Mouse (Mus musculus) heart, postnatal 0 days (tissue): ENCODE data around the gene Ltbp1. TPM values are rescaled to one million over a fixed set of nuclear protein-coding genes. Genes with fewer than 3 reads are reported as not detected.

Experiments used
- ATAC-seq: fragments of 200-750 bp; cut with Nextera tagmentation; 2 replicates; pipeline ENCODE4 v1.8.0; 2017; ENCODE audit warnings: low read depth, moderate number of reproducible peaks, moderate library complexity; ENCODE audit not compliant: insufficient read depth
- DNase-seq: peaks from one replicate; pipeline ENCODE4 v3.0.0-alpha.2; 2016; ENCODE audit warnings: low spot score
- H3K27ac ChIP-seq: fragments of 300-500 bp; sonication (generic); 2 replicates; pipeline ENCODE4 v1.5.1; 2014; ENCODE audit warnings: low read depth, mild to moderate bottlenecking
- H3K27me3 ChIP-seq: fragments of 300-500 bp; sonication (generic); 2 replicates; pipeline ENCODE4 v1.6.1; 2014; ENCODE audit warnings: low read length, mixed read lengths; ENCODE audit not compliant: control insufficient read depth, insufficient read depth
- H3K36me3 ChIP-seq: fragments of 300-500 bp; sonication (generic); replicated peaks from 2 replicates; pipeline ENCODE4 v1.6.1; 2014; ENCODE audit warnings: low read length, mixed read lengths; ENCODE audit not compliant: control insufficient read depth, insufficient read depth
- H3K4me1 ChIP-seq: fragments of 300-500 bp; sonication (generic); 2 replicates; pipeline ENCODE4 v1.6.1; 2014; ENCODE audit warnings: antibody characterized with exemption; ENCODE audit not compliant: control insufficient read depth, insufficient read depth
- H3K4me2 ChIP-seq: fragments of 300-500 bp; sonication (generic); 2 replicates; pipeline ENCODE4 v1.6.1; 2014; ENCODE audit warnings: low read depth, mild to moderate bottlenecking, low read length, moderate library complexity
- H3K4me3 ChIP-seq: fragments of 300-500 bp; sonication (generic); 2 replicates; pipeline ENCODE4 v1.5.1; 2014; ENCODE audit warnings: low read depth, low read length
- H3K9ac ChIP-seq: fragments of 300-500 bp; sonication (generic); replicated peaks from 2 replicates; pipeline ENCODE4 v1.6.1; 2014; ENCODE audit warnings: low read depth, low read length, mixed read lengths
- H3K9me3 ChIP-seq: fragments of 300-500 bp; sonication (generic); replicated peaks from 2 replicates; pipeline ENCODE4 v1.6.1; 2016; ENCODE audit warnings: low read length; ENCODE audit not compliant: control insufficient read depth
- CTCF ChIP-seq: IDR thresholded peaks from 2 replicates; pipeline ENCODE4 v1.5.1; 2016; ENCODE audit warnings: antibody characterized with exemption, control low read depth, low read depth
- EP300 ChIP-seq: IDR thresholded peaks from 2 replicates; pipeline ENCODE4 v1.6.1; 2016; ENCODE audit warnings: antibody characterized with exemption, low read depth
- WGBS: fragments of 180-500 bp; shearing (Covaris S2); extraction: QIAGEN DNeasy Blood & Tissue Kit; methylation state at CpG from one replicate; pipeline ENCODE4 v1.1.7; 2014; 5-methylcytosine and 5-hydroxymethylcytosine counted together
- polyA plus RNA-seq: library from polyadenylated mRNA; unstranded; fragments of >200 nt; fragmentation: Nextera tagmentation; extraction: Ambion mirVana; gene quantifications from 2 replicates; pipeline ENCODE4 v1.2.1, GENCODE M21; 2015
- total RNA-seq: library from RNA; depleted of rRNA; stranded (reverse); fragments of >200 nt; gene quantifications from 2 replicates; pipeline ENCODE4 v1.2.3, GENCODE M21; 2014; ENCODE audit warnings: low replicate concordance

Gene Ltbp1
- total and polyA plus RNA-seq, 2 experiments from 2014 or later, result 11.8 to 43.0 TPM

DNA sequence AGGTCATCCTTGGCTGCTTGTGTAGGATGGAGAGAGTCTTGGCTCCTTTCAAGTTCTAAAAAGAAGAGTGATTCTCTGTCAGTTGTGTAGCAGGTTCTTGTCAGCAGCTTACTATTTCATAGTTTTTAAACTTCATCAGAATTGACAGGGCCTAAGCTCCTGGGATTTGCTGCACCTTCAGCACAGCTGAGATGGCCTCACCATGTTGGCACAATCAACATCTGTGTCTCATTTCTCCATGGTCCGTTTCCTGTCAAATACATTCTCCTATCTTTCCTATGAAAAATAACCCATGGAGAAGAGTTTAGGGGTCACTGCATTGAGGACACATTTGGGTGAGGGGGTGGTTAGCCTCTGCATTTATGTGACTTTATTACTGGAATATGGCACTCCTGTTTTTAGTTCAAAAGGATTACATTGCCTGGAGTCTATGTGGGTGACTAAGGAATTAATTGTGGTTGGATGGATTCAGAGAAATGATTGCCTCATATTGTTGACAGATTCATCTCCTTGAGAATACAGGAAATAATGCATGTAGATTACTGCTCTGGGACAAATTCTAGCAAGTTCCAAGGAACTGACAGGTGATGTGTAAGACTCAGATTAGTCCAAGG, 299.5 kb downstream of the Ltbp1 start:
- H3K4me2 ChIP-seq, result no peak overlapping the region
- H3K9me3 ChIP-seq, result no peaks in the 10 kb centered on the region
- ATAC-seq (no peak), DNase-seq (no peak)
- 81% methylated on average over 1 of the region's 1 CpGs for WGBS
- no peak overlapping the region for H3K27ac ChIP-seq
- TF ChIP-seq EP300 (no peak), CTCF (no peak)
- H3K36me3 ChIP-seq, result peaks cover 16% of the 10 kb centered on the region
- no peaks in the 10 kb centered on the region for H3K27me3 ChIP-seq
- no peak overlapping the region for H3K9ac ChIP-seq
- no peaks in the 10 kb centered on the region; the same call in 1 of the 2 replicates for H3K4me1 ChIP-seq
- no peak overlapping the region for H3K4me3 ChIP-seq

GRCm38 (mm10) chr17:75305714-75306113, 300.3 kb downstream of the Ltbp1 start:
- no peaks in the 10 kb centered on the region for H3K9me3 ChIP-seq
- TF ChIP-seq CTCF (no peak), EP300 (no peak)
- H3K4me2 ChIP-seq, result no peak overlapping the region
- no peaks in the 10 kb centered on the region; the same call in 1 of the 2 replicates for H3K4me1 ChIP-seq
- H3K27me3 ChIP-seq, result no peaks in the 10 kb centered on the region
- H3K27ac ChIP-seq, result no peak overlapping the region
- H3K4me3 ChIP-seq, result no peak overlapping the region
- H3K36me3 ChIP-seq, result peaks cover 13% of the 10 kb centered on the region
- no peak for ATAC-seq
- H3K9ac ChIP-seq, result no peak overlapping the region
- 86% methylated on average over 1 of the region's 1 CpGs for WGBS
- no peak for DNase-seq

GRCm38 (mm10) chr17:75307070-75308011, 302.0 kb downstream of the Ltbp1 start:
- TF ChIP-seq CTCF (no peak), EP300 (no peak)
- no peak for DNase-seq
- Histone ChIP-seq H3K9ac (no peak overlapping the region), H3K36me3 (peaks cover 8% of the 10 kb centered on the region), H3K27ac (no peak overlapping the region), H3K4me3 (no peak overlapping the region), H3K9me3 (no peaks in the 10 kb centered on the region), H3K4me1 (no peaks in the 10 kb centered on the region; the same call in 1 of the 2 replicates), H3K4me2 (no peak overlapping the region), H3K27me3 (no peaks in the 10 kb centered on the region)
- no peak for ATAC-seq
- 70% methylated on average over 18 of the region's 18 CpGs for WGBS

- H3K4me2 ChIP-seq, result no peak overlapping the region
- H3K27me3 ChIP-seq, result no peaks in the 10 kb centered on the region
- DNase-seq, result peak; percentile 65
- peaks cover 7% of the 10 kb centered on the region; the same call in 1 of the 2 replicates for H3K36me3 ChIP-seq
- peak; percentile 57 for ATAC-seq
- H3K27ac ChIP-seq, result peak overlapping the region; percentile 72
- TF ChIP-seq EP300, result no peak
- no peak for TF ChIP-seq CTCF
- 28% methylated on average over 4 of the region's 4 CpGs for WGBS
- peaks cover 3% of the 10 kb centered on the region; the same call in 1 of the 2 replicates for H3K4me1 ChIP-seq
- no peaks in the 10 kb centered on the region for H3K9me3 ChIP-seq
- H3K9ac ChIP-seq, result no peak overlapping the region
- H3K4me3 ChIP-seq, result no peak overlapping the region
Observed at GRCm38 (mm10) chr17:75317106-75317505, 311.7 kb downstream of the Ltbp1 start.

GRCm38 (mm10) chr17:75323229-75323628, 317.9 kb downstream of the Ltbp1 start:
- Histone ChIP-seq H3K36me3 (0 out of 2 replicates have a peak, but pooled peaks cover 15% of the 10 kb centered on the region), H3K4me2 (no peak overlapping the region), H3K27ac (no peak overlapping the region), H3K9ac (no peak overlapping the region), H3K4me1 (no peaks in the 10 kb centered on the region), H3K4me3 (no peak overlapping the region), H3K27me3 (no peaks in the 10 kb centered on the region), H3K9me3 (no peaks in the 10 kb centered on the region)
- ATAC-seq (no peak), DNase-seq (no peak)
- TF ChIP-seq CTCF (no peak), EP300 (no peak)
- WGBS, result 86% methylated on average over 5 of the region's 5 CpGs
